In genomic region chr4:100095685-100096595, GRCm38 (mm10) we compare ENCODE assay signal across 8 mouse cellular contexts. TPM values are rescaled to one million over a fixed set of nuclear protein-coding genes. Genes with fewer than 3 reads are reported as not detected.
A peak's percentile ranks its signal among the peaks of the same experiment; 100 is the strongest.
DNase-seq lines count a peak whose midpoint lies in the region; ATAC-seq and TF ChIP-seq lines count a peak whose summit lies in the region.

Gene Ror1 (plus strand): TSS chr4:100095791.

- H3K9ac ChIP-seq in ES-E14 (ENCODE audit: insufficient read depth, low read depth, low read length, poor library complexity, severe bottlenecking) = peak within 1 kb of the TSS; percentile 31
- peak within 1 kb of the TSS; percentile 44 for H3K9ac ChIP-seq in liver, postnatal 0 days (replicated peaks)
- peak within 1 kb of the TSS; percentile 44 for H3K9ac ChIP-seq in neural tube, embryonic 15.5 days (replicated peaks)

- in situ Hi-C loops in ES-E14 (cut with MboI; ENCODE audit: low sequenced_read_pairs in 2 of 2, unreplicated experiment in 2 of 2) = no loop called here

- H3K36me3 ChIP-seq in ES-E14 (ENCODE audit: control insufficient read depth, insufficient read depth, low read length, poor library complexity, severe bottlenecking) = no peaks in the 10 kb centered on the region
- no peaks in the 10 kb centered on the region for H3K36me3 ChIP-seq in liver, postnatal 0 days (replicated peaks; ENCODE audit: insufficient read depth, low read length)
- no peaks in the 10 kb centered on the region for H3K36me3 ChIP-seq in neural tube, embryonic 15.5 days

- peak within 1 kb of the TSS; percentile 66 to 89 for H3K4me3 ChIP-seq in ES-E14 (ENCODE audit: insufficient read depth in 1 of 2, low read depth in 1 of 2, low read length in 2 of 2, poor library complexity in 1 of 2, severe bottlenecking in 1 of 2)
- peak within 1 kb of the TSS; percentile 53 for H3K4me3 ChIP-seq in liver, postnatal 0 days (ENCODE audit: low read depth, low read length)
- H3K4me3 ChIP-seq in neural tube, embryonic 15.5 days (replicated peaks) = peak within 1 kb of the TSS; percentile 64

- H3K9me3 ChIP-seq in ES-E14 (ENCODE audit: control insufficient read depth, insufficient read depth, low read depth, low read length) = no peaks in the 10 kb centered on the region
- H3K9me3 ChIP-seq in liver, postnatal 0 days (ENCODE audit: low read length) = no peaks in the 10 kb centered on the region
- H3K9me3 ChIP-seq in neural tube, embryonic 15.5 days (replicated peaks) = no peaks in the 10 kb centered on the region

- peak; percentile 75 for TF ChIP-seq CTCF in liver, postnatal 0 days (IDR thresholded peaks at IDR 0.05; ENCODE audit: low read depth)

- under 1% methylated on average over 56 of the region's 76 CpGs for WGBS in liver, postnatal 0 days (ENCODE audit: insufficient replicate concordance)
- under 1% methylated on average over 74 of the region's 76 CpGs for WGBS in neural tube, embryonic 15.5 days

- H3K4me2 ChIP-seq in liver, postnatal 0 days (ENCODE audit: low read depth, low read length) = peak within 1 kb of the TSS; percentile 84
- peak within 1 kb of the TSS; percentile 91 for H3K4me2 ChIP-seq in neural tube, embryonic 15.5 days

- H3K4me1 ChIP-seq in ES-E14 (ENCODE audit: control insufficient read depth in 2 of 2, insufficient read depth in 2 of 2, low read length in 2 of 2, poor library complexity in 1 of 2) = peaks cover 0 to 9% of the 10 kb centered on the region in 2 experiments; a peak in 2 of 4 replicates
- no peaks in the 10 kb centered on the region; the same call in 1 of the 2 replicates for H3K4me1 ChIP-seq in liver, postnatal 0 days (ENCODE audit: insufficient read depth)
- peaks cover 22% of the 10 kb centered on the region for H3K4me1 ChIP-seq in neural tube, embryonic 15.5 days

- H3K27me3 ChIP-seq in liver, postnatal 0 days (ENCODE audit: insufficient read depth, low read length) = peaks cover 5% of the 10 kb centered on the region; the same call in 1 of the 2 replicates
- 0 out of 2 replicates have a peak, but pooled peaks cover 8% of the 10 kb centered on the region for H3K27me3 ChIP-seq in neural tube, embryonic 15.5 days (replicated peaks)

- peak; percentile 87 for ATAC-seq in liver, postnatal 0 days
- peak; percentile 95 for ATAC-seq in neural tube, embryonic 15.5 days (ENCODE audit: low FRiP score)

- no peak within 1 kb of the TSS for H3K27ac ChIP-seq in ES-E14 (ENCODE audit: insufficient read depth, low read depth, low read length, poor library complexity, severe bottlenecking)
- H3K27ac ChIP-seq in liver, postnatal 0 days (ENCODE audit: low read depth) = 0 out of 2 replicates have a peak within 1 kb of the TSS, but pooled peaks have one; percentile 7
- H3K27ac ChIP-seq in neural tube, embryonic 15.5 days (replicated peaks) = peak within 1 kb of the TSS; percentile 65; the same call in 1 of the 2 replicates

- no peak for TF ChIP-seq EP300 in liver, postnatal 0 days (IDR thresholded peaks at IDR 0.05; ENCODE audit: low read depth)

- DNase-seq in ES-E14 (ENCODE audit: low read depth, low spot score) = peak; percentile 55
- DNase-seq in cerebellum, adult 18-20 months = peak; percentile 95 to 97
- DNase-seq in forelimb bud, embryonic 11.5 days (ENCODE audit: low read depth, low spot score) = peak; percentile 87
- peak; percentile 98 for DNase-seq in heart, postnatal 4 days
- peak; percentile 83 to 95 for DNase-seq in layer of hippocampus, adult 18-20 months (ENCODE audit: low spot score in 2 of 2)
- peak; percentile 85 for DNase-seq in liver, postnatal 0 days
- DNase-seq in thymus, adult 18-20 months = peak; percentile 36 to 47

TF ChIP-seq in ES-E14, 5 proteins besides CTCF, POLR2A, EP300 and RAD21:
- TF ChIP-seq CHD2 (IDR thresholded peaks at IDR 0.05; ENCODE audit: low read depth, low read length) (no peak), ZNF384 (IDR thresholded peaks at IDR 0.05; ENCODE audit: low read depth, low read length) (no peak), MAFK (IDR thresholded peaks at IDR 0.05; ENCODE audit: insufficient read depth, low read depth, low read length) (no peak), ZC3H11A (IDR thresholded peaks at IDR 0.05; ENCODE audit: borderline replicate concordance, low read depth, low read length) (no peak), HCFC1 (IDR thresholded peaks at IDR 0.05; ENCODE audit: borderline replicate concordance, insufficient read depth, low read length) (no peak)
TF ChIP-seq in ES-E14: peak in this region for 0.

RNA-seq across cellular contexts. Expression of gene Ror1, which starts in this region (rescaled TPM):
- total RNA-seq in ES-E14 (2012; rRNA removed) = 2.2 and 3.0 TPM in 2 replicates
- total RNA-seq in heart, postnatal 4 days (2021) = 10 to 100 TPM; 28.9 to 37.2 TPM
- total RNA-seq in layer of hippocampus, adult 18-20 months (2021) = 1 to 10 TPM; 5.6 to 5.7 TPM
- 0.24 and 0.29 TPM in 2 replicates for polyA plus RNA-seq in liver, postnatal 0 days (2015; fragmentation: Nextera tagmentation; extraction: Ambion mirVana)
- polyA plus RNA-seq in neural tube, embryonic 15.5 days (2015; fragmentation: Nextera tagmentation; extraction: Ambion mirVana) = 1.2 and 2.5 TPM in 2 replicates

Comparison
In these comparisons a context has a peak if more than half of its experiments do, and no peak if none do; other contexts are left out.
1. Peak in DNase-seq, ATAC-seq, H3K4me3 ChIP-seq, H3K27ac ChIP-seq, H3K9ac ChIP-seq and H3K4me2 ChIP-seq in liver, postnatal 0 days; RNA of the gene not detected or under 1 TPM.
2. DNase-seq: peak in every context shown above with its lines; median percentile 98 in heart, postnatal 4 days; 96 in cerebellum, adult 18-20 months; 89 in layer of hippocampus, adult 18-20 months; 87 in forelimb bud, embryonic 11.5 days; 85 in liver, postnatal 0 days; 55 in ES-E14; 42 in thymus, adult 18-20 months.